Mouse (Mus musculus): ENCODE measurements at regions not wholly inside any gene's neighbourhood (a gene's known extent, or its start where the extent isn't known, plus 50 kb on each side); places are given as distances from the start of the nearest gene placed in this dataset.
"Not testable (repeated sequence)": the region's sequence is repeated elsewhere in the genome, so short reads cannot be mapped to it uniquely, and the experiment has no call there.

GRCm38 (mm10) chr14:76753734-76754133 lies 197.0 kb upstream of the Serp2 start:
- DNase-seq (ENCODE audit: low spot score), result no peak

DNA sequence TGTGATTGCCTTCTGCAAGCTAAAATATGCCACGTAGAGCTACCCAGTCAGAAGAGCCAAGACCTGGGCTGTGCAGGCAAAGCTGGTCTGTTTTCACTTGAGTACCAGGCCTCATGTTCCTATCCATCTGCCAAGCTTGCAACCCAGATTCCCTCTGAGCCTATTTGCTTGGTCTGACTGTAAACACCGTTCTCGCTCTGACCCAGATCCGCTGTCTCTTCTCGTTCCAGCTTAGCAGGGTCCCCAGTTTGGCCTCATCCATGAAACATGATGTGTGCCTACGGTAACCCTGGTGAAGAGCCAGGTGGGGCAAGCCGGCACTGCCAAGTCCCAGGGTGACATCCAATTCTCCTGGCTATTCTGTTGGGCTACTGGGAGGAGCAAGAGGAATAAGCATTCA lies 192.5 kb upstream of the Serp2 start:
- DNase-seq (ENCODE audit: low spot score), result no peak

DNA sequence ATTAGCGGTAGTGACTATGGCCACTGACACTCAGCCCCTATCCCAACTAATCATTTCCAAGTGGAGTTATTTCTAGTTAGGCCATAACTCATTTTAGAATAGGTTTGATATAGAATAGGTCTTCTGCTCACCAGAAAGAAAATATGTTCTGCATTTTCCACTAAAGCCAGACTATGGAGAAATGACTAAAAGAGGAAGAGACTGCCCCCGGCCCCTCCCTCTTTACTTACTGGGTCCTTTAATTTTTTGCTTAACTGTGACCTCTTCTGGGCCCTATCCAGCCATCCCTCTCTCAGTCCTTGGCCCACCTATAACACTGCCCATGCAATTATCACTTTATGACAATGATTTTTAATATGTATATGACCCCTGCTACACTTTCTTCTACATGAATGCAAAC lies 192.0 kb upstream of the Serp2 start:
- DNase-seq (ENCODE audit: low spot score), result no peak

DNA sequence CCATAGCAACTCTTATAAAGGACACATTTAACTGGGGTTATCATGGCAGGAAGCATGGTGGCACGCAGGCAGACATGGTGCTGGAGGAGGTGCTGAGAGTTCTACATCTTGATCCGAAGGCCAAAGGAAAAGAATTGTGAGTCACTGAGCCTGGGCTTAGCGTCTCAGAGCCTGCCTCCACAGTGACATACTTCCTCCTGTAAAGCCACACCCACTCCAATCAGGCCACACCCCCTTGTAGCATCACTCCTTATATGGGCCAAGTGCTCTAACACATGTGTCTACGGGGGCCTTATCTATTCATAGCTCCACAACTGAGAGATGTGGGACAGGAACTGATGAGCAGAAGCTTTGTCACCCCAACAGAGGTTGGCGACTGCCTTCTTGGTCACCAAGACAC lies 191.1 kb upstream of the Serp2 start:
- DNase-seq (ENCODE audit: low spot score), result no peak

DNA sequence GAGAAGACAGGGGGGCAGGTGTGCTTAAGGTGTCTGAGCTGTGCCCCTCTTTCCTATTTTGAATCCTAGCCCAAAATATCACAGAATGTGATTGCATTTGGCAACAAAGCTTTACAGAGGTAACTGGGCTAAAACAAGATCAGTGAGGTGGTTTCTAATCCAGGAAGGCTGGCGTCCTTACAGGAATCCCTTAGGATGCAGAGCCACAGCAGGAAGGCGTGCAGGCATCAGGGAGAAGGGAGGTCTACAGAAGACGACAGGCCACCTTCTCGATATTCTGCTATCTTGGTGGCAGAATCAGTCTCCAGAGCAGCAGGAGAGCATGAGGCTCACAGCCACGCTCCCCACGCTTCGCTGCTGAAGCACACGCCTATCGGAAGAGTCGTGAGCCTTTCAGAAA lies 189.6 kb upstream of the Serp2 start:
- no peak for DNase-seq (ENCODE audit: low spot score)

DNA sequence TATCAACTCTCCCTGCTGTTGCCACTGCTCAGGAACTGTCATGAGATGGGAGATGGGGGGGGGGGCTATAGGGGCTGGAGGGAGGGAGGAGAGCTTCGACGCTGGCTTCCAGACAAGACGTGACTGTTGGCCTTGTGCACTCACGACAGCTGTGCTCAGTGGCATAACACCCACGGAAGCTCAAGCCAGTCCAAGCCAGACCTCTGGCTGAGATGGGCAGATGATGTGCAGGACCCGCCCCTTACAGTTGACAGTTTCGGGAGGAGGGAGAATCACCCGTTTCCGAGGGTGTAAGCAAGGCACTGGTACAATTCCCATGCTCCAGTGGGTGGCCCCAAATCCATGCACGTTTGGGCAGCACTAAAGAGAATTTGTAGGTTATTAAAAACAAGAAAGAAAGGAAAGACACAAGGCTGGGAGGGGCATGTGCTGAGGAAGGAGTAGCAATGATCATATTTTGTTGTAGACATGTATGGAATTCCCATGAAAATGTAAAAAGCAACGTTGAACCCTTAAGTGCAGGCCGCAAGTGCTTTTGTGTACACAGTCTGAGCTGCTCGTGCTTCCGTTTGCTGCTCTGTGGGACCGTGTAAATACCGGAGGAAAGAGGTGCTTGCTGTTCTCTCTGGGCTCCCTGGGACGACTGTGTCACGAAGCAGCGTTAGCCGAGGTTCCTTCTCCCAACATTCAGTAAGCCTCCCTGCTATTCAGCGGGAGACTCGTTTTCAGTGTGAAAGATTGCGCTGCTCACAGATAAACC lies 188.2 kb upstream of the Serp2 start:
- DNase-seq (ENCODE audit: low spot score), result no peak

DNA sequence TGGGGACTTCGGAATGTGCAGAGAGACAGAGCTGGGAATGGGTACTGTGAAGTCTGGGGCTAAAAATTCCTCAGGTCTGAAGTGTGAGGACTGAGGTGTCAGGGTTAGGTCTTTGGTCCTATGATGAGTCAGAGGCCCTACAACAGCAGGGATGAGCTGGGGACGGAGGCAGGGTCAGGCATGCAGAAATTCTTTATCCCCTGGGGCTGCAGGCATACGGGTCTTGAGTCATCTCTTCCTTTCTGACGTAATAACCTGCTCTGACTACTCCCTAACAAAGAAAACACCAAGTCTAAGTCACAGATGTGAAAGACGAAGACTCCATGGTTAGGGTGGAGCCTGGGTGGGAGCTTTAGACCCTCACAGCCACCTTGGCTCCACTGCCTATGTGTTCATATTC lies 185.6 kb upstream of the Serp2 start:
- DNase-seq (ENCODE audit: low spot score), result no peak

GRCm38 (mm10) chr14:76739836-76740597 lies 183.3 kb upstream of the Serp2 start:
- peak; percentile 23 for DNase-seq (ENCODE audit: low spot score)

GRCm38 (mm10) chr14:76735997-76736396 lies 179.3 kb upstream of the Serp2 start:
- DNase-seq (ENCODE audit: low spot score), result no peak

- no peak for DNase-seq (ENCODE audit: low spot score)
Measured at GRCm38 (mm10) chr14:76735107-76735506, 178.4 kb upstream of the Serp2 start.

DNA sequence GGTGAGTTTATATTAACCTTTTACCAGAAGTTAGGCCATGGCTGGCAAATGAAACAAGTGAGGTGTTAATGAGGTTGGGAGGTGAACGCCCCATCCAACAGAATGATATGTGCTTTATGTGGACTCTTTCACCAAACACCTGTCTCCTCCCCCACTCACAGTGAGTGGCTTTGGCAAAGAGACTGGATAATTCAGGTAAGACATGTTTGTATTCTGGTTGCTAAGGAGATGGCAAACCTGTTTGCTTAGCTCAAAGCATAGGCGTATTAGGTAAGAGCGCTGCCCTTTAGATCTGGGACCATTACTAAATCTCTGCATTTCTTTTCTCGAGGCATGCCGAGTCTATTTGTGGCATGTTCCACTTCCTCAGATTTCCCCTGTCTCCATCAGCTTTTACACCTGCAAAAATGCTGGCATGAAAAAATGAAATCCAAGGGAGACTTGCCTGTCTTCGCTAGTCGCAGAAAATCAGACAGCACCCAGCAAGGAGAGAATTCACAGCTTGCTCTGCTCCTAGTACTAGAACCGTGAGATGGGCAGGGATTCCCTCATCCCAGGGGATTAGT lies 176.7 kb upstream of the Serp2 start:
- DNase-seq (ENCODE audit: low spot score), result no peak

GRCm38 (mm10) chr14:76731096-76731986 lies 174.7 kb upstream of the Serp2 start:
- DNase-seq (ENCODE audit: low spot score), result no peak

GRCm38 (mm10) chr14:76725844-76726243 lies 169.2 kb upstream of the Serp2 start:
- DNase-seq (ENCODE audit: low spot score), result no peak

DNA sequence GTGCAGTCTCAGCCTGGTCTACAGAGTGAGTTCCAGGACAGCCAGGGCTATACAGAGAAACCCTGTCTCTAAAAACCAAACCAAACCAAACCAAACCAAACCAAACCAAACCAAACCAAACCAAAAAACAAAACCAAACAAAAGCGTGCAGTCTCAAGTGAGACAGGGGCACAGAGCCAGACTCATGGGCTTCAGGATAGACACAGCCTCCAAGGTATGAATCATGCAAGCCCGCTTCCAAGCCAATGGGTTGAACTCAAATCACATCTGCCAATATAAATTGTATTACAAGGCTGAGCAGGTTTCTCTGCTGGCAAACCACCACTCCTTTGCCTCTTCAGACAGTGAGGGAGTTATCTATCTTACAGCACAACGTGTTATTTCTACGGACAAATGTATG lies 168.5 kb upstream of the Serp2 start:
- not testable (repeated sequence) for DNase-seq (ENCODE audit: low spot score)

GRCm38 (mm10) chr14:76724826-76725225 lies 168.1 kb upstream of the Serp2 start:
- no peak for DNase-seq (ENCODE audit: low spot score)

DNA sequence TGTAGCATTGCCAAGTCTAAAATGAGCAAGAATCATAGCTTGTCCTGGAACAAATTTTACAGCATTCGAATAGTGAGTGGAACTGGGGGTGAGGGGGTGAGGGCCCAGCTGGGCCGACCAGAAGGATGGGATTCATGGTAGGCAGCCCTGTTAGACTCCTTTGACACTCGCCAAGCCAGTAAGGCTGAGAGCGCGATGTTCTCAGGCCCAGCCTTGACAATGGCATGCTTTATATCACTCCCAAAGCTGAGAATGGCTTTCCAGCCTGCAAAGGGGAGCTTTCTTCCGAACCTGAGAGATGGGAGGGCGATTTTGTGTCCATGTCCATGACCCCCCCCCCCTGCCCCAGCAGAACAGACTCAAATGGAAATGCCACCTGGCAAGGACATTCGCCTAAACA lies 167.7 kb upstream of the Serp2 start:
- DNase-seq (ENCODE audit: low spot score), result no peak

GRCm38 (mm10) chr14:76723551-76723950 lies 166.9 kb upstream of the Serp2 start:
- no peak for DNase-seq (ENCODE audit: low spot score)

GRCm38 (mm10) chr14:76722297-76722696 lies 165.6 kb upstream of the Serp2 start:
- DNase-seq (ENCODE audit: low spot score), result no peak

DNA sequence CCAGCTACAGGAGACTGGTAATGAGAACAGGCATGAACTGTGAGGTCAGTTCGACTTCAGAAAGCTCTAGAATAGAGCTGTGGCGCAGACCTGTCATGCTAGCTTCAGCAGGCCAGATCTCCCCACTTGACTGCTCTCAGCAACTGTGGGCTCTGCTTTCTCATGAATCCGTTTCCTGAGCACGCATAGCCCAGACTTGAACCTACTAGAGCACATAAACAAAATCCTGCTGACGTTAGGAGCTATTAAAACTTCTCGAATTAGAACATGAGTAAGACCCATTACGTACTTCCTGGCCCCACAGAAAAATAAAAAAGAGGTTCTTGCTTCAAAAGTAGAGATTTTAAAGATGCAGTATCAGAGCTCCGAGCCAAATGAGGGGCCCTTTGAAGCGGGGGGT lies 165.1 kb upstream of the Serp2 start:
- DNase-seq (ENCODE audit: low spot score), result no peak

DNA sequence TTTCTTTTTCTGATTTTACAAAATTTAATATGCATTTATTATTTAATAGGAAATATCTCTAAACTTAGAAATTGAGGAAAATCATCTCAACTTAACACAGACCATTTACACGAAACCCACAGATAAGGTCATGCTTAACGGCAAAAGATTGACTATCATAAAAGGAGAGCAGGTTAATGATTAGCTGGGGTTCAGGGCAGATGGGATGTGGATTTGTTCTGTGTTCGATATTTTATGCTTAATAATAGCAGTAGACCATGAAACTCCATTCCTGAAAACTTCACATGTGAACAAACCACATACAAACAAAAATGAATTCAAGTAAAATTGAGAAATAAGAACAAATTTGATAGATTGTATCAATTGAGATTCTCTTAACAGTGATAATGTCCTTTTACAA lies 160.4 kb upstream of the Serp2 start:
- no peak for DNase-seq (ENCODE audit: low spot score)

- peak; percentile 58 for DNase-seq (ENCODE audit: low spot score)
Measured at GRCm38 (mm10) chr14:76714727-76715126, 158.0 kb upstream of the Serp2 start.

GRCm38 (mm10) chr14:76713946-76714345 lies 157.3 kb upstream of the Serp2 start:
- DNase-seq (ENCODE audit: low spot score), result no peak
